8 mouse cellular contexts compared by ENCODE assay signal in genomic region chr6:113038735-113039058, GRCm38 (mm10). TPM values are rescaled to one million over a fixed set of nuclear protein-coding genes. Genes with fewer than 3 reads are reported as not detected.
DNase-seq lines count a peak whose midpoint lies in the region; ATAC-seq and TF ChIP-seq lines count a peak whose summit lies in the region.

No protein-coding gene starts in this region.

- no peak for DNase-seq in heart, adult 2 months
- DNase-seq in retina, postnatal 1 day, result no peak
- no peak for DNase-seq in retina, embryonic 14.5 days (ENCODE audit: low spot score)
- no peak for DNase-seq in spleen, postnatal 14 days (ENCODE audit: low spot score in 2 of 2)

- H3K4me3 ChIP-seq in heart, embryonic 16.5 days (ENCODE audit: low read length), result no peak overlapping the region
- H3K4me3 ChIP-seq in heart, adult 2 months, result no peak overlapping the region
- no peak overlapping the region for H3K4me3 ChIP-seq in embryonic facial prominence, embryonic 13.5 days
- H3K4me3 ChIP-seq in intestine, embryonic 15.5 days (replicated peaks), result peak overlapping the region; percentile 18; the same call in 1 of the 2 replicates
- no peak overlapping the region for H3K4me3 ChIP-seq in midbrain, embryonic 15.5 days

- peak overlapping the region; percentile 47 for H3K9ac ChIP-seq in heart, embryonic 16.5 days (ENCODE audit: low read length)
- no peak overlapping the region for H3K9ac ChIP-seq in heart, adult 2 months (ENCODE audit: low read depth, low read length)
- H3K9ac ChIP-seq in embryonic facial prominence, embryonic 13.5 days, result peak overlapping the region; percentile 18; the same call in 1 of the 2 replicates
- H3K9ac ChIP-seq in intestine, embryonic 15.5 days, result no peak overlapping the region
- no peak overlapping the region; the same call in 1 of the 2 replicates for H3K9ac ChIP-seq in midbrain, embryonic 15.5 days

- no peak for TF ChIP-seq EP300 in heart, adult 2 months (IDR thresholded peaks at IDR 0.05; ENCODE audit: insufficient read depth, low read depth, low read length)

- ATAC-seq in heart, embryonic 16.5 days (replicated peaks; ENCODE audit: extremely low read depth, insufficient read depth, low FRiP score), result no peak
- no peak for ATAC-seq in embryonic facial prominence, embryonic 13.5 days (ENCODE audit: insufficient number of reproducible peaks, insufficient read depth, low FRiP score, low TSS enrichment, low read depth)
- ATAC-seq in intestine, embryonic 15.5 days, result peak; percentile 73
- ATAC-seq in midbrain, embryonic 15.5 days (replicated peaks), result no peak

- no peak for TF ChIP-seq POLR2A in heart, adult 2 months (IDR thresholded peaks at IDR 0.05; ENCODE audit: insufficient read depth, low read depth, low read length)

- H3K4me1 ChIP-seq in heart, embryonic 16.5 days (ENCODE audit: control insufficient read depth, insufficient read depth, low read length), result peaks cover 5% of the 10 kb centered on the region
- H3K4me1 ChIP-seq in heart, adult 2 months (ENCODE audit: control insufficient read depth, insufficient read depth, low read length), result peaks cover 1% of the 10 kb centered on the region; the same call in 1 of the 2 replicates
- peaks cover 6% of the 10 kb centered on the region; the same call in 1 of the 2 replicates for H3K4me1 ChIP-seq in embryonic facial prominence, embryonic 13.5 days
- peaks cover 6% of the 10 kb centered on the region; the same call in 1 of the 2 replicates for H3K4me1 ChIP-seq in intestine, embryonic 15.5 days (replicated peaks)
- peaks cover 11% of the 10 kb centered on the region for H3K4me1 ChIP-seq in midbrain, embryonic 15.5 days

- H3K79me2 ChIP-seq in heart, adult 2 months (replicated peaks; ENCODE audit: control insufficient read depth, insufficient read depth, low read length), result no peaks in the 10 kb centered on the region

- 48% methylated on average over 5 of the region's 5 CpGs for WGBS in heart, embryonic 16.5 days
- 57% methylated on average over 5 of the region's 5 CpGs for WGBS in heart, adult 2 months
- 50% methylated on average over 5 of the region's 5 CpGs for WGBS in embryonic facial prominence, embryonic 13.5 days
- WGBS in intestine, embryonic 15.5 days, result 31% methylated on average over 5 of the region's 5 CpGs
- 48% methylated on average over 5 of the region's 5 CpGs for WGBS in midbrain, embryonic 15.5 days

- no peaks in the 10 kb centered on the region for H3K9me3 ChIP-seq in heart, embryonic 16.5 days (replicated peaks; ENCODE audit: control insufficient read depth, low read length)
- no peaks in the 10 kb centered on the region for H3K9me3 ChIP-seq in embryonic facial prominence, embryonic 13.5 days
- no peaks in the 10 kb centered on the region for H3K9me3 ChIP-seq in intestine, embryonic 15.5 days
- no peaks in the 10 kb centered on the region for H3K9me3 ChIP-seq in midbrain, embryonic 15.5 days

- intact Hi-C loops in heart, adult 2 months (cut with DNase I), result loop anchor here (2.0 kb wide), 2 partner anchors 64 to 430 kb away; no protein-coding TSS in a partner anchor

- H3K36me3 ChIP-seq in heart, embryonic 16.5 days (ENCODE audit: control insufficient read depth, insufficient read depth), result no peaks in the 10 kb centered on the region
- H3K36me3 ChIP-seq in heart, adult 2 months (ENCODE audit: control insufficient read depth, insufficient read depth, low read length), result no peaks in the 10 kb centered on the region
- no peaks in the 10 kb centered on the region for H3K36me3 ChIP-seq in embryonic facial prominence, embryonic 13.5 days
- H3K36me3 ChIP-seq in intestine, embryonic 15.5 days, result no peaks in the 10 kb centered on the region
- no peaks in the 10 kb centered on the region for H3K36me3 ChIP-seq in midbrain, embryonic 15.5 days (replicated peaks)

- peak overlapping the region; percentile 58 for H3K4me2 ChIP-seq in heart, embryonic 16.5 days (ENCODE audit: low read depth, low read length)
- H3K4me2 ChIP-seq in embryonic facial prominence, embryonic 13.5 days, result peak overlapping the region; percentile 46
- peak overlapping the region; percentile 57 for H3K4me2 ChIP-seq in intestine, embryonic 15.5 days (replicated peaks)
- H3K4me2 ChIP-seq in midbrain, embryonic 15.5 days, result peak overlapping the region; percentile 47; the same call in 1 of the 2 replicates

- TF ChIP-seq CTCF in heart, adult 2 months (IDR thresholded peaks at IDR 0.05), result no peak

- no peaks in the 10 kb centered on the region for H3K27me3 ChIP-seq in heart, embryonic 16.5 days (ENCODE audit: control insufficient read depth, insufficient read depth, low read length)
- no peaks in the 10 kb centered on the region for H3K27me3 ChIP-seq in heart, adult 2 months (ENCODE audit: control insufficient read depth, insufficient read depth, low read length)
- no peaks in the 10 kb centered on the region for H3K27me3 ChIP-seq in embryonic facial prominence, embryonic 13.5 days
- no peaks in the 10 kb centered on the region for H3K27me3 ChIP-seq in intestine, embryonic 15.5 days (replicated peaks)
- H3K27me3 ChIP-seq in midbrain, embryonic 15.5 days (replicated peaks), result no peaks in the 10 kb centered on the region

- H3K27ac ChIP-seq in heart, embryonic 16.5 days (ENCODE audit: low read length), result no peak overlapping the region
- no peak overlapping the region for H3K27ac ChIP-seq in heart, adult 2 months
- peak overlapping the region; percentile 17; the same call in 1 of the 2 replicates for H3K27ac ChIP-seq in embryonic facial prominence, embryonic 13.5 days
- H3K27ac ChIP-seq in intestine, embryonic 15.5 days, result peak overlapping the region; percentile 83
- peak overlapping the region; percentile 55 for H3K27ac ChIP-seq in midbrain, embryonic 15.5 days

RNA-seq across cellular contexts. Expression of gene Thumpd3, which starts 7.3 kb away (rescaled TPM):
- polyA plus RNA-seq in heart, embryonic 16.5 days (2015; fragmentation: Nextera tagmentation; extraction: Ambion mirVana), result 38.3 and 43.4 TPM in 2 replicates
- 10 to 100 TPM; 17.5 to 19.9 TPM for total RNA-seq in heart, adult 2 months (2021)
- polyA plus RNA-seq in heart, adult 2 months (2012; rRNA removed), result 5.0 and 13.1 TPM in 2 replicates
- 55.0 and 55.9 TPM in 2 replicates for polyA plus RNA-seq in embryonic facial prominence, embryonic 13.5 days (2015; fragmentation: Nextera tagmentation; extraction: Ambion mirVana)
- 58.1 and 62.9 TPM in 2 replicates for polyA plus RNA-seq in intestine, embryonic 15.5 days (2015; fragmentation: Nextera tagmentation; extraction: Ambion mirVana)
- polyA plus RNA-seq in midbrain, embryonic 15.5 days (2015; fragmentation: Nextera tagmentation; extraction: Ambion mirVana), result 54.1 and 56.2 TPM in 2 replicates

RNA-seq across cellular contexts. Expression of gene Setd5, which starts 38.5 kb away (rescaled TPM):
- polyA plus RNA-seq in heart, embryonic 16.5 days (2015; fragmentation: Nextera tagmentation; extraction: Ambion mirVana), result 46.4 and 50.8 TPM in 2 replicates
- total RNA-seq in heart, adult 2 months (2021), result 10 to 100 TPM; 31.1 to 33.5 TPM
- polyA plus RNA-seq in heart, adult 2 months (2012; rRNA removed), result 14.6 and 21.3 TPM in 2 replicates
- polyA plus RNA-seq in embryonic facial prominence, embryonic 13.5 days (2015; fragmentation: Nextera tagmentation; extraction: Ambion mirVana), result 84.0 and 91.0 TPM in 2 replicates
- polyA plus RNA-seq in intestine, embryonic 15.5 days (2015; fragmentation: Nextera tagmentation; extraction: Ambion mirVana), result 67.2 and 70.0 TPM in 2 replicates
- 46.8 and 47.1 TPM in 2 replicates for polyA plus RNA-seq in midbrain, embryonic 15.5 days (2015; fragmentation: Nextera tagmentation; extraction: Ambion mirVana)

Comparison
In these comparisons a context has a peak if more than half of its experiments do, and no peak if none do; other contexts are left out.
1. H3K9ac ChIP-seq: peak in heart, embryonic 16.5 days (single experiment) and embryonic facial prominence, embryonic 13.5 days (single experiment); none in heart, adult 2 months (single experiment), intestine, embryonic 15.5 days (single experiment) and midbrain, embryonic 15.5 days (single experiment).
2. H3K27ac ChIP-seq: peak in embryonic facial prominence, embryonic 13.5 days (single experiment), intestine, embryonic 15.5 days (single experiment) and midbrain, embryonic 15.5 days (single experiment); none in heart, embryonic 16.5 days (single experiment) and heart, adult 2 months (single experiment).
3. Peak in every context shown above with its lines, with median percentiles within 50 percentile points of each other: H3K4me2 ChIP-seq.